Mouse (Mus musculus): ENCODE results near the gene Pdx1.

Pdx1 gene

GRCm38 (mm10) chr5:147277547-147277925, 7.8 kb downstream of the Pdx1 start:
- no peak for DNase-seq (ENCODE audit: extremely low spot score)

GRCm38 (mm10) chr5:147284365-147284764, 14.6 kb downstream of the Pdx1 start:
- no peak for DNase-seq (ENCODE audit: extremely low spot score)

GRCm38 (mm10) chr5:147291764-147292505, 22.2 kb downstream of the Pdx1 start:
- DNase-seq (ENCODE audit: extremely low spot score) = peak; percentile 5

- no peak for DNase-seq (ENCODE audit: extremely low spot score)
Observed at GRCm38 (mm10) chr5:147292506-147293120, 22.9 kb downstream of the Pdx1 start.

GRCm38 (mm10) chr5:147293127-147293910, 23.6 kb downstream of the Pdx1 start:
- DNase-seq (ENCODE audit: extremely low spot score) = peak; percentile 87

GRCm38 (mm10) chr5:147294121-147294520, 24.4 kb downstream of the Pdx1 start:
- peak; percentile 56 for DNase-seq (ENCODE audit: extremely low spot score)

GRCm38 (mm10) chr5:147297249-147297648, 27.5 kb downstream of the Pdx1 start:
- DNase-seq (ENCODE audit: extremely low spot score) = no peak

GRCm38 (mm10) chr5:147299255-147300000, 29.7 kb downstream of the Pdx1 start:
- DNase-seq (ENCODE audit: extremely low spot score) = peak; percentile 82

GRCm38 (mm10) chr5:147300001-147300363, 30.2 kb downstream of the Pdx1 start:
- DNase-seq (ENCODE audit: extremely low spot score) = no peak

- DNase-seq (ENCODE audit: extremely low spot score) = peak; percentile 52
Observed at GRCm38 (mm10) chr5:147300917-147301780, 31.4 kb downstream of the Pdx1 start.

- peak; percentile 49 for DNase-seq (ENCODE audit: extremely low spot score)
Observed at GRCm38 (mm10) chr5:147301781-147302070, 32.0 kb downstream of the Pdx1 start.

GRCm38 (mm10) chr5:147302141-147302540, 32.4 kb downstream of the Pdx1 start:
- DNase-seq (ENCODE audit: extremely low spot score) = no peak

GRCm38 (mm10) chr5:147302746-147303400, 33.1 kb downstream of the Pdx1 start:
- DNase-seq (ENCODE audit: extremely low spot score) = peak; percentile 34

- peak; percentile 54 for DNase-seq (ENCODE audit: extremely low spot score)
Observed at GRCm38 (mm10) chr5:147304276-147305155, 34.8 kb downstream of the Pdx1 start.

- peak; percentile 59 for DNase-seq (ENCODE audit: extremely low spot score)
Observed at GRCm38 (mm10) chr5:147305166-147305565, 35.4 kb downstream of the Pdx1 start.

GRCm38 (mm10) chr5:147305856-147306637, 36.3 kb downstream of the Pdx1 start:
- peak; percentile 29 for DNase-seq (ENCODE audit: extremely low spot score)

- DNase-seq (ENCODE audit: extremely low spot score) = peak; percentile 58
Observed at GRCm38 (mm10) chr5:147306638-147307397, 37.1 kb downstream of the Pdx1 start, which contains the start of gene Cdx2. Cdx2 (minus strand) TSS chr5:147307270.

- DNase-seq (ENCODE audit: extremely low spot score) = no peak
Observed at GRCm38 (mm10) chr5:147307398-147307785, 37.6 kb downstream of the Pdx1 start.

All from embryo, embryonic 9.5 days (tissue).